Mouse (Mus musculus) spleen, embryonic (tissue): ENCODE results near the gene Bora.

ENCODE experiments used
- CTCF ChIA-PET: fragments of 350-600 bp; sonication (Branson Sonifier 250); formaldehyde crosslinking; loops from one replicate; lab custom pipeline; 2022; lab: Charles Lee

The Bora gene

DNA sequence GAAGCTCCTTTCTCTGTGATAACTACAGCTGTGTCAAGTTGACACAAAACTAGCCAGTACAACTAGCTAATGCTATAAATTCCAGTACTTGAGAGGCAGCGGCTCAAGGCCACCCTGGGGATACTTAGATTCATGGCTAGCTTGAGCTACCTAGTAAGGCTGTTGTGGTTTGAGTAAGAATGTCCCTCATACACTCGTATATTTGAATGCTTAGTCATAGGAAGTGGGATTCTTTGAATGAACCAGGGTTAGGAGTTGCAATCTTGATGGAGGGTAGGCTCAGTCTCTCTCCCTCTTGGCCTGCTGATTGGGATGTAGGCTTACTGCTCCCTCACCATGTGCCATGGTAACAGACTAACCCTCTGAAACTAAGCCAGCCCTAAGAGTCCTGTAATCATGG is 17.1 kb downstream of the Bora start:
- CTCF ChIA-PET, result no interaction called here

DNA sequence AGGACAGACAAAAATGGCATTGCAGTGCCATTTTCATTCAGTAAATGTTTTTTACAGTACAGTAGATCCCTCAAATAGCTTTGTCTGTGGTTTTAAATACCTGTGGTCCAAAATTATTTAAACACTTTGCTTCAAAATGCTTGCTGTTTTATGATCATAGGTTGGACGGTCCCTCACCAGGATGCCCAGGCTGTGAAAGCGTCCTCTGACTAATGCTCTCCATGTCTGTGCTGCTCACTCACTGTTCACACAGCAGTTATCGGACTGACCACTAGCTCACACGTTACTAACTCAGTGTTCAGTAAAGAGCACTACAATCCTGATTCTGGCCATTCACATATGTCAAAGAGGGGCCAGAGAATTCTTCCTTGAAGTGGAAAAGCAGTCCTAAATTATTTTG is 25.1 kb downstream of the Bora start:
- CTCF ChIA-PET, result no interaction called here

DNA sequence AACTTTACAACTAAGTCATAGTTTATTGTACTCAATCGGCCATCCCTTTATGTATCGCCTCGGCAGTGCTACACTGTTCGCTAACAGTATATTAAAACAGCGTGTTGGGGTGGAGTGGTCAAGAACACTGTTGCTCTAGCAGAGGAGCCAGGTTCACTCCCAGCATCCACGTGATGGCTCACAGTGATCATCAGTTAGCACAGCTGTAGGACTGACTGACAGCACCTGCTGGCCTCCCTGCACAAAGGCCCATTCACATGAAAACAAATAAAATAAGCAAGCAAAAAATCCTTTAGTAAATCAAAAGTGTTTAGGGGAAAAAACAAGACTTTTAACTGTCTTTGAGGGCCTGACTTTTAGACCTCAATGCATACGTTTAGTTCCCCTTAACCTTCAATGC is 42.9 kb downstream of the Bora start:
- CTCF ChIA-PET, result no interaction called here

DNA sequence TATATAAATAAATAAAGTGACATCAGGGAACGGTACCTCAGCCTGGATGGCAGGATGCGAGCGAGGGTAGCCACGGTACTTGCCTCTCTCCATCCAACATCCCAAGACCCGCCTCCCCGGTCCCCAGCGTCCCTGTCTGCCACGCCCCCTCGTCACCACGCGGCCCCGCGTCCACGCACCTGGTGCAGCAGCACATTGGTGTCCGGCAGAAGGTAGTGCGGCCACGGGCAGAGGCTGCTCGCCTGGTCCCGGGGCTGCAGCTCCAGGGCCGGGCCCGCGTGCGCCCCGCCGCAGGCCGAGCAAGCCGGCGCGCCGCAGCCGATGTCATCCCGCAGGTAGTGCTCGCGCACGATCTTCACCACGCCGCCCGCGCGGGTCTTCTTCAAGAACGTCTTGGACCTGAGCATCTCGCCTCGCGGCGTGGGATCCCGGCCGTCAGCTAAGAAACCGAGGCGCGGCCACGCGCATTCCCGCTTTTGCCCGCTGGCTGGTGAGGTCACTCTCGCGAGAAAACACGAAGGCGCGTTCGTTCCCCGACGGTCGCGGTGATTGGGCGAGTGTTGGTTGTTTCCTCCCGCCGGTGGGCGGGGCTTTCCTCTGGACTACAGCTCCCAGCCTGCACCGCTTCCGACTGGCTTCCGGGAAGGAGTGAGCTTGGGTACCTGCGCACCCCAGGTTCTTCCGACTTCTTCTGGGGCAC is 53.4 kb downstream of the Bora start, which contains the start of the genes Pibf1 and Dis3:
TSS of gene Pibf1 (plus strand) at position 158 of the 700 bp plus-strand sequence.
TSS of gene Dis3 (minus strand) at position 504 of the 700 bp plus-strand sequence.
- CTCF ChIA-PET, result interaction anchor here (0.5 kb wide), 1 partner anchor 1365 kb away, joined by 3 read pairs; no protein-coding TSS in a partner anchor

DNA sequence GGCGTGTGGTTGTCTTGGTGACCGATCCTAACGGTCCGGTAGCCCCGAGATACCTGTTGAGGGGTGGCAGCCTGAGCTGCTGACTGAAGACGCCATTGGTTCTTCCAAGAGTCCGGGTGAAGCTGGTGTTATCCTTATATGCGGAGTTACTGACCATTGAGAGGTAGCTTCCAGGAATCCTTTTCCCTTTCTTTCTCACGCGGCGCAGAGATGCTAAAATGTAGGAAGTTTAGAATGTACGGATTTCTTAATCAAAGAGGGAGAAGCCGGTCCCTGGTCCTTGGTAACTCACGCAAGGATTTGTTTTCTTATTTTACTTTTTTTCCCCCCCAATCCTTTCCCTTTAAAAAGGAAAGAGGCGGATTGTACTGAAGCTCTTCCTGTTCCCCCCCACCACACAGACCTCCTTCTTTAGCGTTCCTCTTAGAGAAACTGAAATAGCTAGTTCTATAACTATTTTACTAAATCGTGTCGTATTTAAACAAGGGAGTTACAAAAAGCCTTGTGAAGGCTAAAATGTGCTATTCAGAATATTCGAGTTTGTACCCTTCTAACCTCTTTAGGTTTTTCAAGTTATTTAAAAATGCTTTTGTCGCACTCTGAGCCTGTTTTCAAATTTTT is 54.1 kb downstream of the Bora start:
- CTCF ChIA-PET, result no interaction called here

DNA sequence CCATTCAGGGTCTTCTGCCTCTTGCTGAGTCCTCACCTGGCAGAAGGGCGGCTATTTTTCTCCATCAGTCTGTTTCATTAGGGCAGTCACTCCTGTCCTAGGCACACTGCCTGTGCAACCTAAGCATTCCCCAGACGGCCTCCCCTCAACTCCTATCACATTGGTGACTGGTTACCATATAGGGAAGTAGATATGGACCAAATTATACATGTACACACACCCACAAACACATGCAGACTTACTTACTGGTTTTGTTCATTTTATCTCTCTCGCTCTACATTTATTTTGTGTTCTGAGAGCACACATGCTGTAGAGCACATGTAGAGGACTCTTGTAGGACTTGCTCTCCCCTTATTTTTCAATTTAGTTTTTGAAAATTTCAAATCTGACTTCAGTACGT is 57.0 kb downstream of the Bora start:
- CTCF ChIA-PET, result no interaction called here

DNA sequence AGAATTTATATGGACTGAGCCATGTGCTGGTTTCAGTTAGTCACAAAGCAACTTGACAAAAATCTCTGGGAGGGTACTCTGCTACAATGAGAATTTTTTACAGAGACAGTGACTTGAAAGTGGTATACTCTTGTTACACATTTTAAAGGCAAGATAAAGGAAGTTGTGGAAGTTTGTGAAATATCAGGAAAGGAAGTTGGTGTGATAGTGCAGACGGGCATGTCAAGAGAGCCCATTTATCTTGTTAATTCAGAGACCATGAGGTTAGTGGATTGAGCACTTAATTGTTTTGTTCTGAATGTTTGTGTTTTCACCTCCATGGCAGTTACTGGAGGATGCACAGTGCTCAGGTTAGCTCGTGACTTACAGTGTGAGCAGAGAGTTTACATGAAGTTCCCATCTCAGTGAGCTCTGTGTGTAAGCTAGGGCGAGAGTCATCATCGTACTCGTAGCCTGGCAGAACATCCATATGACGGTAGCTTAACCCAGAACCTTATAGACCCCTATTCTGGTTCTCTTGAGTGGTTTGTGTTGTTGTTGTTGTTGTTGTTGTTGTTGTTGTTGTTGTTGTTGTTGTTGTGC is 58.6 kb downstream of the Bora start:
- CTCF ChIA-PET, result no interaction called here

DNA sequence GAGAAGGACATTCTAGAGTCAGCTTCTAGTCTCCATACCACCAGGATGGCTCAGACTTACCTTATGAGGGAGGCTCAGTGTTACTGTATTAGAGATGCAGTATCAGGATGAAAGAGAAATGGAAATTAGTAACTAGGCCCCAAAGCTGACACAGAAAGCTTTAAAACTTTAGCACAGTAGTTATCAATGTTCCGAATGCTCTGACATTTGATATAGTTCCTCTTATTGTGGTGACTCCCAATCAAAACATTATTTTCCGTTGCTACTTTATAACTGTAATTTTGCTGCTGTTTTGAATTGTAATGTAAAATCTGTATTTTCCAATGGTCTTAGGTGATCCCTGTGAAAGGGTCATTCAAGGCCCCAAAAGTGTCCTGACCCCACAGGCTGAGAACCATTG is 60.6 kb downstream of the Bora start:
- CTCF ChIA-PET, result interaction anchor here (0.6 kb wide), 1 partner anchor 52 kb away, joined by 5 read pairs; no protein-coding TSS in a partner anchor

DNA sequence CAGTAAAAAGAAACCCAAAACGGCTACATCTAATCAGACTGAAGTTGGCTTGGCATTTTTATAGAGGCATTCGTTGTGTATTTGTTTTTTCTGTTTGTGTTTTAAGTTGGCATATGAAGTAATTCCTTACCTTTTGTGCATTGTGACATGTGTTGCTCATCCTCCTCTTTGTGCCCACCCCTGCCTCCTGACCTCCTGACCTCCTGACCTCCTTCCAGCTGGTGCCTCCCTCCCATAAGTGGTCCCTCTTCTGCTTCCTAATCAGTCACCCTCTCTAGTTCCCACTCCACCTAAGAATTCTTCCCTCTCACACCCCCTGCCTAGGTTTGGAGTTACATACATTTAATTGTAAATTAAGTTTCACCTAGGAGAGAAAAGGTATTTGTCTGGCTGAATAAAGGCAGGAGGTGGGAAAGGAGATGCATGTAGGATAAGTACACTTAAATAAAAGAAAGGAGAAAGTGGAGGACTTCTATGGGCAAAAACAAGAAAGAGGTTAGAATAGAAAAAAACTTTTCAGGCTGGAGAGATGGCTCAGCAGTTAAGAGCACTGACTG is 61.7 kb downstream of the Bora start:
- CTCF ChIA-PET, result no interaction called here

DNA sequence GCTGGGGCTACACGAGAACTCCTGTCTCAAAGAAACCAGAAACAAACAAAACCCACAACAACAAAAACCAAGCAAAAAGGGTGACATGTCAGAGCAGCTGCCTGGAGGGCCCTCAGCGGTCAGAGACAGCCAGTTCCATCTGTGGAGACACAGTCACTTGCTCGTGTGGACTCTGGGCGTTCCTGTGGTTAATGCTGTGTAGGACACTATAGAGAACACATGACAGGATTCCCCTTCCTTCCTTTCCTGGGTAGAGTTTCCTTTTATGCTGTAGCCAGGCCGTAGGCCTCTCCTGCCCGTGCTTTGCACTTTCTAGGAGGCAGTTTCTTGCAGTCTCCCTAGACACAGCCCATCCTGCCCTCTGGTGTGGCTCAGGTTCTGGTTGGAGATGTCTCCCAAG is 62.7 kb downstream of the Bora start:
- CTCF ChIA-PET, result no interaction called here

DNA sequence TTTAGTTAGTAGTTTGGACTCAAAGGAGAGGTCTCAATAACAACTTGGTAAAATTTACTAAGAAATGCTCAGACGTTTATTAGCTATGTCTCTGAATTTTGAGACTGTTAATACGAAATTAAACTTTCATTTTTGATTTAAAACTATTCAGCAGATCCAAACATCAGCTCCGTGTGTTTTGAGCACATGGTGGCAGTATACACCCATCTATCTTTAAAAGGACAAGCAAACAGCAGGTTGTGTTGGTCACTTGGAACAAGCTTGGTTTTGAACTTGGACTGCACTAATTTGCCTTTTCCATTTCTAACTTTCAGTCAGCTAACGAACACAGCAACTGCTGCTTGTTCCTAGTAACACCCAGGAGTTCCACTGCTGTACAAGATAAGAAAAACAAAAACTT is 71.6 kb downstream of the Bora start:
- CTCF ChIA-PET, result no interaction called here

DNA sequence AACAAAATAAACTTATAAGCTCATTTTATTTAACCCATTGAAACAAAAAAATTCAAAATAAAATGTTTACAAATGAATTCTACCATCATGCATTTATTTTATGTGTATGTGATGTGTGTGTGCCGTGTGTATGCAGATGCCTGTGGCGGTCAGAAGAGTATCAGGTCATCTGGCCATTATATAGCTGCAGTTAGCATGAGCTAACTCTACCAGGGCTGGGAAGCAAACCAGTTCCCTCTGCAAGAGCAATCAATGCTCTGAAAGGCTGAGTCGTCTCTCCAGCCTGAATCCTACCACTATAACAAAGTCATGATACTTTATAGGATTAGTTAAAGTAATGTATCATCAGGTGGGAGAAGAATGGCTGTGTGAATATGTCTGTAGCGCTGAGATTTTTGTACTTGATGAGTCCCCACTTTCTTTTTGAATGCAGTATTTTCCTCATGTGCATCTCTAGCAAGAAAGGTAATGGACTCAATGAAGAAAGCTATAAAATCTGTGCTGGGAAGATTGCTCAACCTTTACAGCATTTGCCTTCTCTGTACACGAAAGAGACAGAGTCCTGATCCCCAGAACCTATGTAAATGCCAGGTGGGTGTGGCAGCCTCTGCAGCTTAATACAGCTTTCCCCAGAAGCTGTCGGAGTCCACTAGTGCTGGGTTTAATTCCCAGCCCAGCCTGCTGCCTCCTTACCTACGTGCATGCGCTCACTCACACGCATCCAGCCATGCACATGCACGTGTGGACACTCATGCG is 75.7 kb downstream of the Bora start:
- CTCF ChIA-PET, result interaction anchor here (0.6 kb wide), 1 partner anchor 11 kb away, joined by 3 read pairs; no protein-coding TSS in a partner anchor

DNA sequence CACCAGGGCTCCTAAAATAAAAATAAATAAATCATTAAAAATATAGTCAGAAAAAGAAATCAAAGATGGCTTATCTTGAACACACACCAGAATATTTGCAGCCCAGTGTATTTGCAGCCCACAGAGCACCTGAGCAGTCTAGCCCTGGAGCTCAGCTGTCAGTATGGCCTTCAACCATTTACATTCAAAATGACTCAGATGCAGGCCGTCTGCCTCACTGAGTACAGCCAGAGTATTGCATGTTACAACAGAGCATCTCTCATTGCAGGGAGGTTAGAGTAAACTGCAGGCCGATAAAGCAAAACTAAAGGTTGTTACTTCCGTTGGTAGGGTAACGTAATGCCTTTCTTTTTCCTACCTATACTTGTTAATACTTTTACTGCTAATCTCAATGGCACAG is 78.1 kb downstream of the Bora start:
- CTCF ChIA-PET, result no interaction called here
